Mouse (Mus musculus) embryonic fibroblast, embryonic 13.5 days (primary cell): ENCODE measurements around the gene Ctdsp1.

Experiments
- CTCF ChIP-seq: IDR thresholded peaks from 2 replicates; pipeline ENCODE4 v1.5.1; 2011; ENCODE audit warnings: mild to moderate bottlenecking, control low read depth, low read length, moderate library complexity, borderline replicate concordance; ENCODE audit not compliant: insufficient read depth
- POLR2A ChIP-seq: IDR thresholded peaks from 2 replicates; pipeline ENCODE4 v1.6.1; 2011; ENCODE audit warnings: low read depth, mild to moderate bottlenecking, control low read depth, low read length, moderate library complexity

DNA sequence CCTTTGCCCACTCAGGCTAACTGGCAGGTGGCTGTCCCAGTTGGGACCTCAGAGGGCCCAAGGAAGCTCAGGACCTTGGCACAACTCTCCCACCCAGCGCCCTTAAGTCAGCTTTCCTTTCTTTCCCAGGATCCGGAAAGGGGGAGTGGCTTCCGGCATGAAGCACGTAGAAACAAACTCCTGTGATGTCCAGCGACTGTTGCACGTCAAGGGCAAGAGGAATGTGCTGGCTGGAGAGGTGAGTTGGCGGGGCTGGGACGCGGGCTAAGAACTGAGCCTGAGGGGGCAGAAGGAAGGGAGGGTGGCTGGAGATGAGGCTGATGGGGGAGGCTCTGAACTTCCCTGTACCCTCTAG is 28.1 kb downstream of the Ctdsp1 start:
- no peak for TF ChIP-seq POLR2A
- TF ChIP-seq CTCF, result no peak
